In the genomic region with DNA sequence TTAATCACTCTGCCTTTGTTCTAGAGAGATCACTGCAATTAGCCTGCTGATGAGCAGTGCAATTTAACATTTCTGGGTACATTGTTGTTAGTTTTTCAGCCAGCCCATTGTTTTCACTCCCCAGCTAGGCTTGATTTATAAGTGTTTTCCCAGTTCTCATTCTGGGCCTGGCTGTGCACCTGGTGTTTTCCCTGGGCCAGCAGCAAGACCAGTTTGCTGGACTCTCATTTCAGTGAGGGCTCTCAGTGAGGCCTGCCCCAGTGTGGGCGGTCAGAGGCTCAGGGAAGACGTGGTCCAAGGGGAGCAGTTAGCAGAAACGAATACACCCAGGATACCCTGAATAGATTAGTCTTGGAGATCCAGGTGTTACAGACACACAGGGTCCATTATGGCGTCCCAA, we compare ENCODE assay signal across 26 mouse cellular contexts. TPM values are rescaled to one million over a fixed set of nuclear protein-coding genes. Genes with fewer than 3 reads are reported as not detected.
A peak's percentile ranks its signal among the peaks of the same experiment; 100 is the strongest.
DNase-seq lines count a peak whose midpoint lies in the region; ATAC-seq and TF ChIP-seq lines count a peak whose summit lies in the region.
"Had no signal": no experiment of that assay in that cellular context is flagged by ENCODE, and none has a peak within 500 bp of the region (broad histone marks: within the 10 kb centered on the region; RNA-seq: fewer than 3 reads in every experiment).

No protein-coding gene starts in this region.

- H3K4me2 ChIP-seq in heart, embryonic 12.5 days: no peak overlapping the region
- no peak overlapping the region for H3K4me2 ChIP-seq in kidney, embryonic 15.5 days
- no peak overlapping the region for H3K4me2 ChIP-seq in kidney, postnatal 0 days (ENCODE audit: low read length)
- H3K4me2 ChIP-seq: embryonic facial prominence, embryonic 12.5 days; forebrain, embryonic 13.5 days; forebrain, embryonic 15.5 days had no signal

- no peak overlapping the region for H3K9ac ChIP-seq in heart, embryonic 12.5 days
- H3K9ac ChIP-seq in kidney, embryonic 15.5 days: no peak overlapping the region
- H3K9ac ChIP-seq in kidney, postnatal 0 days (ENCODE audit: low read depth, low read length): no peak overlapping the region
- H3K9ac ChIP-seq: embryonic facial prominence, embryonic 12.5 days; forebrain, embryonic 13.5 days; forebrain, embryonic 15.5 days had no signal

- no peak overlapping the region for H3K4me3 ChIP-seq in heart, embryonic 10.5 days
- no peak overlapping the region for H3K4me3 ChIP-seq in heart, embryonic 12.5 days
- no peak overlapping the region for H3K4me3 ChIP-seq in kidney, embryonic 15.5 days (replicated peaks)
- H3K4me3 ChIP-seq in kidney, postnatal 0 days (replicated peaks; ENCODE audit: low read depth, low read length): no peak overlapping the region
- H3K4me3 ChIP-seq: embryonic facial prominence, embryonic 10.5 days; embryonic facial prominence, embryonic 12.5 days; forebrain, embryonic 13.5 days; forebrain, embryonic 15.5 days had no signal

- no peaks in the 10 kb centered on the region for H3K36me3 ChIP-seq in heart, embryonic 10.5 days
- H3K36me3 ChIP-seq in heart, embryonic 12.5 days: no peaks in the 10 kb centered on the region
- no peaks in the 10 kb centered on the region for H3K36me3 ChIP-seq in kidney, embryonic 15.5 days
- H3K36me3 ChIP-seq in kidney, postnatal 0 days (ENCODE audit: insufficient read depth, low read length): no peaks in the 10 kb centered on the region
- H3K36me3 ChIP-seq: embryonic facial prominence, embryonic 10.5 days; embryonic facial prominence, embryonic 12.5 days; forebrain, embryonic 15.5 days; G1E had no signal

- H3K27ac ChIP-seq in heart, embryonic 10.5 days: no peak overlapping the region
- no peak overlapping the region for H3K27ac ChIP-seq in heart, embryonic 12.5 days (ENCODE audit: poor library complexity, severe bottlenecking)
- peak overlapping the region; percentile 66 for H3K27ac ChIP-seq in kidney, embryonic 15.5 days
- H3K27ac ChIP-seq in kidney, postnatal 0 days: no peak overlapping the region
- H3K27ac ChIP-seq: embryonic facial prominence, embryonic 10.5 days; embryonic facial prominence, embryonic 12.5 days; forebrain, embryonic 13.5 days; forebrain, embryonic 15.5 days had no signal

- H3K4me1 ChIP-seq in heart, embryonic 10.5 days: no peaks in the 10 kb centered on the region
- no peaks in the 10 kb centered on the region for H3K4me1 ChIP-seq in heart, embryonic 12.5 days (replicated peaks)
- peaks cover 15% of the 10 kb centered on the region; the same call in 1 of the 2 replicates for H3K4me1 ChIP-seq in kidney, embryonic 15.5 days
- no peaks in the 10 kb centered on the region for H3K4me1 ChIP-seq in kidney, postnatal 0 days (replicated peaks; ENCODE audit: insufficient read depth, low read length)
- H3K4me1 ChIP-seq: embryonic facial prominence, embryonic 10.5 days; embryonic facial prominence, embryonic 12.5 days; forebrain, embryonic 13.5 days; forebrain, embryonic 15.5 days had no signal

- no peak for TF ChIP-seq CTCF in kidney, postnatal 0 days (IDR thresholded peaks at IDR 0.05; ENCODE audit: low read depth)

- DNase-seq in heart, embryonic 10.5 days (ENCODE audit: low spot score): peak; percentile 46
- no peak for DNase-seq in kidney, postnatal 25 days
- DNase-seq in kidney, postnatal 0 days (ENCODE audit: low spot score): peak; percentile 55
- no peak for DNase-seq in kidney, adult 11 months
- DNase-seq in testis, postnatal 14 days (ENCODE audit: low spot score): peak; percentile 29
- DNase-seq in testis, postnatal 10 days (ENCODE audit: low spot score): no peak
- DNase-seq: adrenal gland, adult 8-10 months; adrenal gland, postnatal 14 days; adrenal gland, postnatal 36 days; B cell, adult 2 months; cerebellum, adult 11 months; cerebellum, adult 18-20 months; cerebellum, adult 8-10 months; cerebellum, adult 9-11 months; cerebellum, postnatal 14 days had no signal

- no peak for ATAC-seq in heart, embryonic 12.5 days (ENCODE audit: insufficient number of reproducible peaks, low FRiP score)
- ATAC-seq in kidney, embryonic 15.5 days (replicated peaks; ENCODE audit: low FRiP score): peak; percentile 88
- peak; percentile 21; the same call in 1 of the 2 replicates for ATAC-seq in kidney, postnatal 0 days (replicated peaks; ENCODE audit: low FRiP score, low read depth)
- ATAC-seq: activated CD4-positive, CD25-positive, alpha-beta regulatory T cell, adult 4 months; CD4-positive, CD25-positive, alpha-beta regulatory T cell, adult 4 months; forebrain, embryonic 13.5 days; forebrain, embryonic 15.5 days; Patski had no signal

- 73% methylated on average over 4 of the region's 4 CpGs for WGBS in heart, embryonic 10.5 days
- 78% methylated on average over 4 of the region's 4 CpGs for WGBS in heart, embryonic 12.5 days
- WGBS in kidney, embryonic 15.5 days: 24% methylated on average over 4 of the region's 4 CpGs
- 34% methylated on average over 4 of the region's 4 CpGs for WGBS in kidney, postnatal 0 days

- H3K9me3 ChIP-seq in heart, embryonic 10.5 days: no peaks in the 10 kb centered on the region
- peaks cover 3% of the 10 kb centered on the region; the same call in 1 of the 2 replicates for H3K9me3 ChIP-seq in heart, embryonic 12.5 days (replicated peaks)
- H3K9me3 ChIP-seq in kidney, embryonic 15.5 days (replicated peaks): no peaks in the 10 kb centered on the region
- no peaks in the 10 kb centered on the region for H3K9me3 ChIP-seq in kidney, postnatal 0 days (replicated peaks; ENCODE audit: low read length)
- H3K9me3 ChIP-seq: embryonic facial prominence, embryonic 10.5 days; embryonic facial prominence, embryonic 12.5 days; forebrain, embryonic 13.5 days; forebrain, embryonic 15.5 days; G1E had no signal

- no peaks in the 10 kb centered on the region for H3K27me3 ChIP-seq in heart, embryonic 10.5 days (ENCODE audit: insufficient read depth, poor library complexity, severe bottlenecking)
- H3K27me3 ChIP-seq in heart, embryonic 12.5 days (replicated peaks): no peaks in the 10 kb centered on the region
- no peaks in the 10 kb centered on the region for H3K27me3 ChIP-seq in kidney, embryonic 15.5 days
- H3K27me3 ChIP-seq in kidney, postnatal 0 days (ENCODE audit: insufficient read depth, low read length): no peaks in the 10 kb centered on the region
- H3K27me3 ChIP-seq: CH12.LX; embryonic facial prominence, embryonic 12.5 days; forebrain, embryonic 13.5 days; forebrain, embryonic 15.5 days had no signal

RNA-seq across cellular contexts. Expression of a gene that starts 49.0 kb away (rescaled TPM):
- 0.90 and 12.9 TPM in 2 replicates for polyA plus RNA-seq in heart, embryonic 10.5 days (2016; fragmentation: Nextera tagmentation; extraction: Ambion mirVana)
- polyA plus RNA-seq in heart, embryonic 12.5 days (2016; fragmentation: Nextera tagmentation; extraction: Ambion mirVana): 2.7 and 2.8 TPM in 2 replicates
- 116 and 119 TPM in 2 replicates for polyA plus RNA-seq in kidney, embryonic 15.5 days (2015; fragmentation: Nextera tagmentation; extraction: Ambion mirVana)
- 43.5 and 44.3 TPM in 2 replicates for polyA plus RNA-seq in kidney, postnatal 0 days (2015; fragmentation: Nextera tagmentation; extraction: Ambion mirVana)
- polyA plus RNA-seq: G1E, Patski had no signal

Comparison
In these comparisons a context has a peak if more than half of its experiments do, and no peak if none do; other contexts are left out.
1. DNase-seq: peak in heart, embryonic 10.5 days (single experiment), kidney, postnatal 0 days (single experiment) and testis, postnatal 14 days (single experiment); none in kidney, postnatal 25 days (0 of 2), kidney, adult 11 months (single experiment) and testis, postnatal 10 days (single experiment).